Mouse (Mus musculus) limb, embryonic 14.5 days (tissue): ENCODE results near the gene Sidt2. TPM values are rescaled to one million over a fixed set of nuclear protein-coding genes. Genes with fewer than 3 reads are reported as not detected.
A peak's percentile ranks its signal among the peaks of the same experiment; 100 is the strongest.

Experiments used
- ATAC-seq: fragments of 200-750 bp; cut with Nextera tagmentation; 2 replicates; pipeline ENCODE4 v1.8.0; 2017; ENCODE audit warnings: low read depth, moderate number of reproducible peaks, moderate TSS enrichment; ENCODE audit not compliant: low FRiP score
- DNase-seq: peaks from one replicate; pipeline ENCODE4 v3.0.0-alpha.2; 2015; ENCODE audit warnings: low spot score
- H3K27ac ChIP-seq: fragments of 300-500 bp; sonication (generic); replicated peaks from 2 replicates; pipeline ENCODE4 v1.5.1; 2014; ENCODE audit warnings: low read depth, mild to moderate bottlenecking, low read length, moderate library complexity, mixed read lengths
- H3K27me3 ChIP-seq: fragments of 300-500 bp; sonication (generic); 2 replicates; pipeline ENCODE4 v1.6.1; 2014; ENCODE audit warnings: low read length, mixed read lengths; ENCODE audit not compliant: control insufficient read depth, insufficient read depth
- H3K36me3 ChIP-seq: fragments of 300-500 bp; sonication (generic); 2 replicates; pipeline ENCODE4 v1.6.1; 2014; ENCODE audit warnings: mild to moderate bottlenecking, low read length, moderate library complexity, mixed read lengths; ENCODE audit not compliant: control insufficient read depth, insufficient read depth
- H3K4me1 ChIP-seq: fragments of 300-500 bp; sonication (generic); 2 replicates; pipeline ENCODE4 v1.6.1; 2014; ENCODE audit warnings: antibody characterized with exemption, low read length, mixed read lengths; ENCODE audit not compliant: control insufficient read depth, insufficient read depth
- H3K4me2 ChIP-seq: fragments of 300-500 bp; sonication (generic); replicated peaks from 2 replicates; pipeline ENCODE4 v1.6.1; 2014; ENCODE audit warnings: low read depth, mild to moderate bottlenecking, low read length, moderate library complexity; ENCODE audit not compliant: severe bottlenecking
- H3K4me3 ChIP-seq: fragments of 300-500 bp; sonication (generic); replicated peaks from 2 replicates; pipeline ENCODE4 v1.5.1; 2014; ENCODE audit warnings: low read length
- H3K9ac ChIP-seq: fragments of 300-500 bp; sonication (generic); 2 replicates; pipeline ENCODE4 v1.6.1; 2014; ENCODE audit warnings: mild to moderate bottlenecking, low read depth, low read length, moderate library complexity; ENCODE audit not compliant: severe bottlenecking
- H3K9me3 ChIP-seq: fragments of 300-500 bp; sonication (generic); 2 replicates; pipeline ENCODE4 v1.6.1; 2016; ENCODE audit warnings: low read length; ENCODE audit not compliant: control insufficient read depth
- POLR2A ChIP-seq: fragments of 200-500 bp; IDR thresholded peaks from 2 replicates; pipeline ENCODE4 v1.8.0; 2012; ENCODE audit warnings: inconsistent platforms, mild to moderate bottlenecking, moderate library complexity, borderline replicate concordance; ENCODE audit not compliant: insufficient read depth, insufficient read length; ENCODE audit errors: extremely low read depth
- WGBS: fragments of 180-500 bp; shearing (Covaris S2); extraction: QIAGEN DNeasy Blood & Tissue Kit; methylation state at CpG from one replicate; pipeline ENCODE4 v1.1.7; 2014; 5-methylcytosine and 5-hydroxymethylcytosine counted together
- polyA plus RNA-seq, 2 experiments: library from polyadenylated mRNA; depleted of rRNA in 1 of 2; stranded (reverse) in 1 of 2; unstranded in 1 of 2; fragments of >200 nt; fragmentation: Nextera tagmentation in 1 of 2; extraction: Ambion mirVana in 1 of 2; gene quantifications; 2 replicates each; pipeline versions ENCODE4 v1.2.1 to v1.2.3; 2012 to 2014

The Sidt2 gene
- polyA plus RNA-seq, 2 experiments: 56.1 to 121 TPM

- H3K4me2 ChIP-seq: no peak overlapping the region
- WGBS: 17% methylated on average over 3 of the region's 3 CpGs
- no peaks in the 10 kb centered on the region; the same call in 1 of the 2 replicates for H3K27me3 ChIP-seq
- H3K9me3 ChIP-seq: no peaks in the 10 kb centered on the region
- DNase-seq (peak; percentile 82), ATAC-seq (peak; percentile 66)
- no peak overlapping the region for H3K9ac ChIP-seq
- H3K4me3 ChIP-seq: no peak overlapping the region
- no peak overlapping the region for H3K27ac ChIP-seq
- H3K36me3 ChIP-seq: peaks cover 33% of the 10 kb centered on the region
- peaks cover 8% of the 10 kb centered on the region for H3K4me1 ChIP-seq
- TF ChIP-seq POLR2A: no peak
Observed at GRCm38 (mm10) chr9:45936883-45937282, 18.2 kb downstream of the Sidt2 start.

GRCm38 (mm10) chr9:45935628-45936210 is 19.3 kb downstream of the Sidt2 start, which contains the start of gene Tagln:
TSS of gene Tagln (minus strand) at chr9:45936058.
- 3% methylated on average over 21 of the region's 21 CpGs for WGBS
- Histone ChIP-seq H3K27me3 (no peaks in the 10 kb centered on the region; the same call in 1 of the 2 replicates), H3K4me2 (peak within 1 kb of the TSS; percentile 53), H3K36me3 (peaks cover 30% of the 10 kb centered on the region), H3K27ac (peak within 1 kb of the TSS; percentile 26; the same call in 1 of the 2 replicates), H3K4me1 (peaks cover 8% of the 10 kb centered on the region), H3K9me3 (no peaks in the 10 kb centered on the region), H3K4me3 (peak within 1 kb of the TSS; percentile 27), H3K9ac (peak within 1 kb of the TSS; percentile 57)
- DNase-seq (peak; percentile 42), ATAC-seq (peak; percentile 56)
- TF ChIP-seq POLR2A: no peak

- DNase-seq (peak; percentile 33), ATAC-seq (no peak)
- peaks cover 8% of the 10 kb centered on the region for H3K4me1 ChIP-seq
- H3K9me3 ChIP-seq: no peaks in the 10 kb centered on the region
- WGBS: 63% methylated on average over 11 of the region's 11 CpGs
- H3K36me3 ChIP-seq: peaks cover 34% of the 10 kb centered on the region
- H3K4me2 ChIP-seq: no peak overlapping the region
- H3K27me3 ChIP-seq: no peaks in the 10 kb centered on the region; the same call in 1 of the 2 replicates
- no peak for TF ChIP-seq POLR2A
- H3K9ac ChIP-seq: no peak overlapping the region
- no peak overlapping the region for H3K27ac ChIP-seq
- H3K4me3 ChIP-seq: no peak overlapping the region
Observed at GRCm38 (mm10) chr9:45932571-45933415, 22.3 kb downstream of the Sidt2 start.

GRCm38 (mm10) chr9:45931958-45932357 is 23.1 kb downstream of the Sidt2 start:
- no peak for TF ChIP-seq POLR2A
- H3K4me3 ChIP-seq: no peak overlapping the region
- H3K9ac ChIP-seq: no peak overlapping the region
- H3K9me3 ChIP-seq: no peaks in the 10 kb centered on the region
- H3K4me2 ChIP-seq: no peak overlapping the region
- no peak for ATAC-seq
- peaks cover 42% of the 10 kb centered on the region for H3K36me3 ChIP-seq
- H3K27ac ChIP-seq: no peak overlapping the region
- H3K27me3 ChIP-seq: no peaks in the 10 kb centered on the region; the same call in 1 of the 2 replicates
- peaks cover 8% of the 10 kb centered on the region for H3K4me1 ChIP-seq
- 60% methylated on average over 1 of the region's 1 CpGs for whole genome bisulfite sequencing
- DNase-seq: no peak

- no peaks in the 10 kb centered on the region for H3K9me3 ChIP-seq
- no peaks in the 10 kb centered on the region; the same call in 1 of the 2 replicates for H3K4me1 ChIP-seq
- DNase-seq (no peak), ATAC-seq (no peak)
- H3K9ac ChIP-seq: no peak overlapping the region
- H3K27ac ChIP-seq: no peak overlapping the region
- no peak overlapping the region for H3K4me2 ChIP-seq
- H3K4me3 ChIP-seq: no peak overlapping the region
- H3K36me3 ChIP-seq: peaks cover 63% of the 10 kb centered on the region
- no peaks in the 10 kb centered on the region for H3K27me3 ChIP-seq
- no peak for TF ChIP-seq POLR2A
- 89% methylated on average over 5 of the region's 5 CpGs for WGBS
Observed at GRCm38 (mm10) chr9:45929285-45929684, 25.8 kb downstream of the Sidt2 start.
